Mouse (Mus musculus) lung, postnatal 0 days (tissue): ENCODE data around the gene Sec14l3. TPM values are rescaled to one million over a fixed set of nuclear protein-coding genes. Genes with fewer than 3 reads are reported as not detected.

Experiments used
- ATAC-seq: fragments of 200-750 bp; cut with Nextera tagmentation; 2 replicates; pipeline ENCODE4 v1.8.0; 2017; ENCODE audit warnings: moderate library complexity
- DNase-seq: peaks from one replicate; pipeline ENCODE4 v3.0.0-alpha.2; 2016; ENCODE audit warnings: low spot score
- H3K27ac ChIP-seq: fragments of 300-500 bp; sonication (generic); 2 replicates; pipeline ENCODE4 v1.5.1; 2014; ENCODE audit warnings: antibody characterized with exemption, mild to moderate bottlenecking, low read length, mixed read lengths
- H3K27me3 ChIP-seq: fragments of 300-500 bp; sonication (generic); replicated peaks from 2 replicates; pipeline ENCODE4 v1.6.1; 2014; ENCODE audit warnings: low read length, mixed read lengths; ENCODE audit not compliant: insufficient read depth
- H3K36me3 ChIP-seq: fragments of 300-500 bp; sonication (generic); 2 replicates; pipeline ENCODE4 v1.6.1; 2014; ENCODE audit warnings: low read length, mixed read lengths; ENCODE audit not compliant: insufficient read depth
- H3K4me1 ChIP-seq: fragments of 300-500 bp; sonication (generic); 2 replicates; pipeline ENCODE4 v1.6.1; 2014; ENCODE audit warnings: antibody characterized with exemption, low read depth, low read length, mixed read lengths; ENCODE audit not compliant: insufficient read depth
- H3K4me2 ChIP-seq: fragments of 300-500 bp; sonication (generic); replicated peaks from 2 replicates; pipeline ENCODE4 v1.6.1; 2014; ENCODE audit warnings: low read depth, mild to moderate bottlenecking, low read length, moderate library complexity, mixed read lengths
- H3K4me3 ChIP-seq: fragments of 300-500 bp; sonication (generic); 2 replicates; pipeline ENCODE4 v1.5.1; 2014; ENCODE audit warnings: low read depth, low read length
- H3K9ac ChIP-seq: fragments of 300-500 bp; sonication (generic); replicated peaks from 2 replicates; pipeline ENCODE4 v1.6.1; 2014; ENCODE audit warnings: low read depth, mild to moderate bottlenecking
- H3K9me3 ChIP-seq: fragments of 300-500 bp; sonication (generic); 2 replicates; pipeline ENCODE4 v1.6.1; 2016; ENCODE audit warnings: low read length, mixed read lengths
- CTCF ChIP-seq: IDR thresholded peaks from 2 replicates; pipeline ENCODE4 v1.5.1; 2016; ENCODE audit warnings: antibody characterized with exemption, mild to moderate bottlenecking
- EP300 ChIP-seq: IDR thresholded peaks from 2 replicates; pipeline ENCODE4 v1.6.1; 2016; ENCODE audit warnings: antibody characterized with exemption, mild to moderate bottlenecking, control low read depth
- WGBS: fragments of 180-500 bp; shearing (Covaris S2); extraction: QIAGEN DNeasy Blood & Tissue Kit; methylation state at CpG from one replicate; pipeline ENCODE4 v1.1.7; 2014; 5-methylcytosine and 5-hydroxymethylcytosine counted together
- polyA plus RNA-seq: library from polyadenylated mRNA; unstranded; fragments of >200 nt; fragmentation: Nextera tagmentation; extraction: Ambion mirVana; gene quantifications from 2 replicates; pipeline ENCODE4 v1.2.1, GENCODE M21; 2015

Sec14l3 gene
- polyA plus RNA-seq, 1 experiment from 2014 or later: 529 TPM

GRCm38 (mm10) chr11:4035916-4036315 lies 28.7 kb upstream of the Sec14l3 start:
- no peaks in the 10 kb centered on the region for H3K27me3 ChIP-seq
- TF ChIP-seq EP300 (peak; percentile 91), CTCF (no peak)
- peak overlapping the region; percentile 34 for H3K27ac ChIP-seq
- H3K9ac ChIP-seq: no peak overlapping the region
- H3K4me3 ChIP-seq: no peak overlapping the region
- DNase-seq (peak; percentile 81), ATAC-seq (peak; percentile 51)
- peaks cover 3% of the 10 kb centered on the region; the same call in 1 of the 2 replicates for H3K4me1 ChIP-seq
- no peaks in the 10 kb centered on the region for H3K9me3 ChIP-seq
- WGBS: 53% methylated on average over 6 of the region's 6 CpGs
- H3K4me2 ChIP-seq: no peak overlapping the region
- no peaks in the 10 kb centered on the region for H3K36me3 ChIP-seq

GRCm38 (mm10) chr11:4036365-4037084 lies 28.1 kb upstream of the Sec14l3 start:
- Histone ChIP-seq H3K9me3 (no peaks in the 10 kb centered on the region), H3K4me3 (no peak overlapping the region), H3K36me3 (no peaks in the 10 kb centered on the region), H3K27me3 (no peaks in the 10 kb centered on the region), H3K9ac (no peak overlapping the region), H3K4me1 (peaks cover 3% of the 10 kb centered on the region; the same call in 1 of the 2 replicates), H3K27ac (peak overlapping the region; percentile 34), H3K4me2 (no peak overlapping the region)
- DNase-seq (no peak), ATAC-seq (no peak)
- 65% methylated on average over 9 of the region's 9 CpGs for WGBS
- TF ChIP-seq EP300: no peak
- TF ChIP-seq CTCF: no peak

- H3K9me3 ChIP-seq: no peaks in the 10 kb centered on the region
- H3K27ac ChIP-seq: no peak overlapping the region
- no peak overlapping the region for H3K4me3 ChIP-seq
- no peak for DNase-seq
- TF ChIP-seq EP300 (no peak), CTCF (no peak)
- no peaks in the 10 kb centered on the region for H3K27me3 ChIP-seq
- WGBS: 97% methylated on average over 4 of the region's 4 CpGs
- no peaks in the 10 kb centered on the region for H3K4me1 ChIP-seq
- no peak for ATAC-seq
- H3K36me3 ChIP-seq: no peaks in the 10 kb centered on the region
- no peak overlapping the region for H3K4me2 ChIP-seq
- no peak overlapping the region for H3K9ac ChIP-seq
Measured at GRCm38 (mm10) chr11:4039951-4040350, 24.7 kb upstream of the Sec14l3 start.

- WGBS: 69% methylated on average over 6 of the region's 6 CpGs
- H3K9me3 ChIP-seq: no peaks in the 10 kb centered on the region
- H3K27ac ChIP-seq: no peak overlapping the region
- no peak for DNase-seq
- no peaks in the 10 kb centered on the region for H3K4me1 ChIP-seq
- no peak for TF ChIP-seq CTCF
- TF ChIP-seq EP300: no peak
- H3K4me3 ChIP-seq: no peak overlapping the region
- H3K36me3 ChIP-seq: no peaks in the 10 kb centered on the region
- H3K27me3 ChIP-seq: no peaks in the 10 kb centered on the region
- H3K4me2 ChIP-seq: no peak overlapping the region
- no peak overlapping the region for H3K9ac ChIP-seq
- ATAC-seq: no peak
Measured at GRCm38 (mm10) chr11:4041123-4041625, 23.5 kb upstream of the Sec14l3 start.

- 91% methylated on average over 7 of the region's 7 CpGs for WGBS
- no peak for ATAC-seq
- no peak overlapping the region for H3K9ac ChIP-seq
- TF ChIP-seq EP300: no peak
- TF ChIP-seq CTCF: no peak
- no peaks in the 10 kb centered on the region for H3K9me3 ChIP-seq
- H3K4me1 ChIP-seq: no peaks in the 10 kb centered on the region
- no peak overlapping the region for H3K27ac ChIP-seq
- H3K27me3 ChIP-seq: no peaks in the 10 kb centered on the region
- no peak overlapping the region for H3K4me2 ChIP-seq
- H3K36me3 ChIP-seq: no peaks in the 10 kb centered on the region
- no peak for DNase-seq
- H3K4me3 ChIP-seq: no peak overlapping the region
Measured at GRCm38 (mm10) chr11:4043081-4043480, 21.6 kb upstream of the Sec14l3 start.

GRCm38 (mm10) chr11:4046526-4046925 lies 18.1 kb upstream of the Sec14l3 start:
- no peak overlapping the region for H3K27ac ChIP-seq
- no peak overlapping the region for H3K4me2 ChIP-seq
- H3K9ac ChIP-seq: no peak overlapping the region
- H3K36me3 ChIP-seq: no peaks in the 10 kb centered on the region
- TF ChIP-seq CTCF (no peak), EP300 (no peak)
- DNase-seq (peak; percentile 45), ATAC-seq (peak; percentile 37)
- no peaks in the 10 kb centered on the region for H3K9me3 ChIP-seq
- H3K27me3 ChIP-seq: no peaks in the 10 kb centered on the region
- 54% methylated on average over 5 of the region's 5 CpGs for WGBS
- no peaks in the 10 kb centered on the region for H3K4me1 ChIP-seq
- no peak overlapping the region for H3K4me3 ChIP-seq
